Mouse (Mus musculus) olfactory bulb, adult 2 months (tissue): ENCODE data around the gene Gon7. TPM values are rescaled to one million over a fixed set of nuclear protein-coding genes. Genes with fewer than 3 reads are reported as not detected.

ENCODE experiments used
- H3K27ac ChIP-seq: fragments of 200-500 bp; 2 replicates; pipeline ENCODE4 v1.5.1; 2012; ENCODE audit warnings: low read depth, low read length; ENCODE audit not compliant: insufficient read depth
- H3K4me1 ChIP-seq: fragments of 200-500 bp; 2 replicates; pipeline ENCODE4 v1.6.1; 2012; ENCODE audit warnings: low read length; ENCODE audit not compliant: control insufficient read depth, insufficient read depth
- H3K4me3 ChIP-seq: fragments of 200-500 bp; 2 replicates; pipeline ENCODE4 v1.5.1; 2012; ENCODE audit warnings: mild to moderate bottlenecking, low read depth, low read length, moderate library complexity; ENCODE audit not compliant: insufficient read depth
- CTCF ChIP-seq: fragments of 200-500 bp; IDR thresholded peaks from 2 replicates; pipeline ENCODE4 v1.5.1; 2012; ENCODE audit warnings: low read depth, mild to moderate bottlenecking, low read length, moderate library complexity; ENCODE audit not compliant: insufficient read depth
- POLR2A ChIP-seq: fragments of 200-500 bp; IDR thresholded peaks from 2 replicates; pipeline ENCODE4 v1.6.1; 2012; ENCODE audit warnings: mild to moderate bottlenecking, low read depth, low read length, moderate library complexity; ENCODE audit not compliant: insufficient read depth
- WGBS: fragments of 180-500 bp; shearing (Covaris S2); methylation state at CpG from one replicate; pipeline ENCODE4 v1.1.7; 2018; 5-methylcytosine and 5-hydroxymethylcytosine counted together
- polyA plus RNA-seq: library from polyadenylated mRNA; stranded (reverse); fragments of >200 nt; gene quantifications from 2 replicates; pipeline ENCODE4 v1.2.4, GENCODE M21; 2012; ENCODE audit warnings: low replicate concordance; ENCODE audit not compliant: missing spikeins, insufficient read depth, insufficient read length

The Gon7 gene
- not detected in 2 replicates for polyA plus RNA-seq

DNA sequence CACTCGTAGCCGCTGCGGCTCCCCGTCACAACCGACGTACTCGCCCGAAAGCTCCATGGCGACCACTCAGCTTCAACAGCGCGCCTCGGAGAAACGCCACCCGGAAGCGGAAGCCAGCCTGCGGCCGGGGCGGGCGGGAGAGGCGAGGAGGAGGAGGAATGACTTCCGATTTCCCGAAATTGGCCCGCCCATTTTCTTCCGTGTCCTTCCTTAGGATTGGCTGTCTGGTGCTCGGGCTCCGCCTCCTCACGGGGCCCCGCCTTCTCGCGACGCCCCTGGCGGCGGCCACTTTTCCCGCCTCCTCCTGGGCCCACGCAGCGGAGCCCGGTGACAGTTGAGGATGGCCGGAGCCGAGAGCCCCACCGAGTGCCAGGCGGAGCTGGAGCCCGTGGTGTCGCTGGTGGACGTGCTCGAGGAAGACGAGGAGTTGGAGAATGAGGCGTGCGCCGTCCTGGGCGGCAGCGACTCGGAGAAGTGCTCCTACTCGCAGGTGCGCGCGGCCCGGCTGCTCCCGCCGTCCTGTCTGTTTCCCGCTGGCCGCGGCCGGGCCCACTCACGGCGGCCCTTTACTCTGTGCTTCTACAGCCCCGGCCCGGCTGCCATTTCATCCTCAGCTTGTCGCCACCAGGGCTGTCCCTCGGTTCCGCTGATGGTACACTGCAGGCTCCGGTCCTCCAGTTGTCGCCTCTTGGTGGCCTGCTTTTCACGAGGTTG is at the start of gene Gon7, which contains the start of the genes Gm28051 and Ubr7:
TSS of gene Gon7 (minus strand) at position 115 of the 714 bp plus-strand sequence.
TSS of gene Gm28051 (minus strand) at position 77 of the 714 bp plus-strand sequence.
TSS of gene Ubr7 (plus strand) at position 279 of the 714 bp plus-strand sequence.
- WGBS, result under 1% methylated on average over 73 of the region's 73 CpGs
- Histone ChIP-seq H3K4me1 (peaks cover 8% of the 10 kb centered on the region), H3K27ac (peak within 1 kb of the TSS; percentile 42; the same call in 1 of the 2 replicates), H3K4me3 (peak within 1 kb of the TSS; percentile 97)
- peak; percentile 58 for TF ChIP-seq POLR2A
- peak; percentile 73; the same call in 1 of the 2 replicates for TF ChIP-seq CTCF

DNA sequence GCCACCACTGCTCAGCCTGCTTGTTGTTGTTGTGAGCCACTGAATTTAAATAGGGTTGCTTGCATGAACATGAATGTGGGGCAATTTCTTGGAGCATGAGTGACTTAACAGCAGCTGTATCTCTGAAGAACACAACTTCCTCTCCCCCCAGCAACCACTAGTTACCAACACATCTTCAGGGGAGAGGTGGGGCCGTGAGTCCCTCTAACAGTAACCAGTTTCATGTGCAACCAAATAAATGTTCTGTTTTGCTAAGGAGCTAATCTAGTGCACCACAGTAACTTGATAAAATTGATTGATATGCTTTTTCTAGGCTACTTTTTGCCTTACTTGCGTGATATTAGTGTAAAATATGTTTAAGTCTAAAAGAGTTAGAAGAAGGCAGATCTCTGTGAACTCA is 41.9 kb upstream of the Gon7 start:
- Histone ChIP-seq H3K4me1 (no peaks in the 10 kb centered on the region), H3K27ac (no peak overlapping the region), H3K4me3 (no peak overlapping the region)
- TF ChIP-seq CTCF (no peak), POLR2A (no peak)
- WGBS, result 96% methylated on average over 2 of the region's 2 CpGs

DNA sequence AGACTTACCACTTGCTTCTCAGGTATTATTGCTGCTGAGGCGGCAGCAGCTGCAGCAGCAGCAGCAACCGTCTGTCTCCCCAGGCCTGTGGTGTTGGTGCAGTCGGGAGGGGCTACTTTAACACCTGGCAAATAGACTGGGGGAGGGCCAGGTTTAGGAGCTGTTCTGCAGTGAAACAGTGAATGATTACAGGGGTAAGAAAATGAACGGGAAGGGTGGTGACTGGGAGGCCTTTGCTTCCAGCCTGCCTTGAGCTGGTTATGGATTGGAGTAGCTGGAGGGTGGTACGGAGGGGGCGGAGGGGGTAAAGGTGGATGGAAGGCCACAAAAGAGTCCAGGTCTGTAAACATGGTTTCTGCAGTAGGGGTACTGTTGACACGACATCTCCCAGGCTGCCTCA is 30.3 kb upstream of the Gon7 start:
- TF ChIP-seq CTCF (no peak), POLR2A (no peak)

DNA sequence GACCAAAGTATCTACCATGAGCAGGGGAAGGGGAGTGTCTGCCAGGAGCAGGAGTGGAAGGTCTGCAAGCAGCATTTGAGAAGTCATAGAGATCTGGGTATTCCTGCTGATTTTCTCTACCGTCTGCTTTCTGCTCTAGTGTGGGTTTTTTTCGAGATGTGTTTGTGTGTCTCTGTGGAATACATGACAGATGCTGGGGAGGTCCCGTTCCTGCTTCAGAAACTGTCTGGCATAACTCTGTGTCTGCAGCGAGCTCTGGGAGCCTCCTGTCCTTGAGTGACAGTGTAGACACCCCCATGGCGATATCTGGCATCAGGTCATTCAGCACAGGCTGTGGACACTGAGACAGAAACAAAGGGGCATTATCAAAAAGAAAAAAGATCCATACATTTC is 28.0 kb upstream of the Gon7 start:
- TF ChIP-seq POLR2A (no peak), CTCF (no peak)
- WGBS, result 62% methylated on average over 5 of the region's 5 CpGs
- no peak overlapping the region for H3K27ac ChIP-seq

More for the DNA sequence above, 30.3 kb upstream of the Gon7 start:
- 85% methylated on average over 7 of the region's 7 CpGs for WGBS
- Histone ChIP-seq H3K4me1 (no peaks in the 10 kb centered on the region), H3K27ac (no peak overlapping the region; the same call in 1 of the 2 replicates), H3K4me3 (no peak overlapping the region)

GRCm38 (mm10) chr12:102784899-102785592 is 27.4 kb upstream of the Gon7 start:
- WGBS, result 91% methylated on average over 19 of the region's 19 CpGs
- Histone ChIP-seq H3K27ac (no peak overlapping the region), H3K4me1 (no peaks in the 10 kb centered on the region), H3K4me3 (no peak overlapping the region)
- TF ChIP-seq POLR2A (no peak), CTCF (no peak)

More for the DNA sequence above, 28.0 kb upstream of the Gon7 start:
- no peaks in the 10 kb centered on the region for H3K4me1 ChIP-seq
- H3K4me3 ChIP-seq, result no peak overlapping the region

DNA sequence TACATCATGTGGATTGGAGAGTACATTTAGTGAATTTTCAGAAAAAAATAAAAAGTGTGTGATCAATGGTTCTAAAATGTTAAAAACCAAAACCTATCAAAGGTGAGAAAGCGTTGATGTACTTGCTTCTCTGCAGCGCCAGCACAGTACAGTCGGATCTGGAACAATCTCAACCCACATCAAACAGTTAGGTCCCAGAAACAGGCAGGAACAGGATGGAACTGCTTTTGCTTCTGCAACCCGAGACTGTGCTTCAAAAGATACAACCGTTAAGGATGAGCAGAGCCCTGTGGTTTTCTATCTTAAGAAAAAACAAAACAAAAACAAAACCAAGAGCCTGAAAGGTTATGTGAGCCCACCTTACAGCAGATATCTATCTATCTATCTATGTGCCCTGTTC is 25.2 kb upstream of the Gon7 start:
- H3K4me3 ChIP-seq, result no peak overlapping the region
- H3K27ac ChIP-seq, result no peak overlapping the region
- 91% methylated on average over 5 of the region's 5 CpGs for WGBS
- no peak for TF ChIP-seq POLR2A
- TF ChIP-seq CTCF, result no peak
- no peaks in the 10 kb centered on the region for H3K4me1 ChIP-seq

- no peak for TF ChIP-seq CTCF
- TF ChIP-seq POLR2A, result no peak
- Histone ChIP-seq H3K4me3 (no peak overlapping the region), H3K4me1 (no peaks in the 10 kb centered on the region), H3K27ac (no peak overlapping the region)
- WGBS, result 72% methylated on average over 3 of the region's 3 CpGs
Observed at GRCm38 (mm10) chr12:102779452-102779851, 21.8 kb upstream of the Gon7 start.

GRCm38 (mm10) chr12:102778151-102778550 is 20.5 kb upstream of the Gon7 start:
- no peak overlapping the region for H3K27ac ChIP-seq
- WGBS, result 88% methylated on average over 5 of the region's 5 CpGs
- TF ChIP-seq POLR2A, result no peak

DNA sequence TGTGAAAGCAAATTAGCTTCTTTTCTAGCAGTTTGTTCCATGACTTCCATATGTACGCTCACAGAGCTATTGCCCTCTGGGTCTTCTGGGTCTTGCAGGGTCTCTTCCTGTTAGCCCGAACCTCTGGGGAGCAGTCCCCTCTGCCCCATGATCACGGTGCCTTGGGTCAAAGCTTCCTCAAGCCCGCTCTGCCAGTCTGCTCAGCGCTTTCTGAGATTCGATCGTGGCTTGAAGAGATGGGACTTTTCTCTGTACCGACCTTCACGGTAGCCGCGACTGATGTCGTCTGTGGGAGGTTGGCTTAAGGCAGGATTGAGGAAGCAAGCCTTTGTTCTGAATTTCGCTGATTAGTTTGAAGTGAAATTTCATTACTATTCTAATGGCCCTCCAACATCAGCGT is 18.4 kb upstream of the Gon7 start:
- Histone ChIP-seq H3K27ac (no peak overlapping the region), H3K4me3 (no peak overlapping the region), H3K4me1 (no peaks in the 10 kb centered on the region)
- TF ChIP-seq POLR2A (no peak), CTCF (no peak)
- WGBS, result 88% methylated on average over 14 of the region's 14 CpGs

More at GRCm38 (mm10) chr12:102778151-102778550, 20.5 kb upstream of the Gon7 start:
- Histone ChIP-seq H3K4me1 (no peaks in the 10 kb centered on the region), H3K4me3 (no peak overlapping the region)
